Mouse (Mus musculus) cortical plate, adult 2 months (tissue): ENCODE data around the gene Slc47a2. TPM values are rescaled to one million over a fixed set of nuclear protein-coding genes. Genes with fewer than 3 reads are reported as not detected.

Experiments used
- H3K27ac ChIP-seq: fragments of 200-500 bp; 2 replicates; pipeline ENCODE4 v1.5.1; 2012; ENCODE audit warnings: low read length, control low read depth, inconsistent platforms; ENCODE audit not compliant: insufficient read depth
- H3K4me1 ChIP-seq: fragments of 200-500 bp; 2 replicates; pipeline ENCODE4 v1.6.1; 2011; ENCODE audit warnings: low read length; ENCODE audit not compliant: control insufficient read depth, insufficient read depth
- H3K4me3 ChIP-seq: fragments of 200-500 bp; 2 replicates; pipeline ENCODE4 v1.5.1; 2011; ENCODE audit warnings: mild to moderate bottlenecking, low read length, control low read depth; ENCODE audit not compliant: insufficient read depth
- CTCF ChIP-seq: fragments of 200-500 bp; IDR thresholded peaks from 2 replicates; pipeline ENCODE4 v1.5.1; 2011; ENCODE audit warnings: mild to moderate bottlenecking, control low read depth, low read length; ENCODE audit not compliant: insufficient read depth; ENCODE audit errors: extremely low read depth
- POLR2A ChIP-seq: fragments of 200-500 bp; IDR thresholded peaks from 2 replicates; pipeline ENCODE4 v1.6.1; 2011; ENCODE audit warnings: mild to moderate bottlenecking, low read length, control low read depth; ENCODE audit not compliant: insufficient read depth; ENCODE audit errors: extremely low read depth
- polyA plus RNA-seq: library from polyadenylated mRNA; depleted of rRNA; stranded (reverse); fragments of >200 nt; gene quantifications from 2 replicates; pipeline ENCODE4 v1.2.3, GENCODE M21; 2012; rRNA removed

The Slc47a2 gene
- polyA plus RNA-seq, 1 experiment: 0.23 TPM

DNA sequence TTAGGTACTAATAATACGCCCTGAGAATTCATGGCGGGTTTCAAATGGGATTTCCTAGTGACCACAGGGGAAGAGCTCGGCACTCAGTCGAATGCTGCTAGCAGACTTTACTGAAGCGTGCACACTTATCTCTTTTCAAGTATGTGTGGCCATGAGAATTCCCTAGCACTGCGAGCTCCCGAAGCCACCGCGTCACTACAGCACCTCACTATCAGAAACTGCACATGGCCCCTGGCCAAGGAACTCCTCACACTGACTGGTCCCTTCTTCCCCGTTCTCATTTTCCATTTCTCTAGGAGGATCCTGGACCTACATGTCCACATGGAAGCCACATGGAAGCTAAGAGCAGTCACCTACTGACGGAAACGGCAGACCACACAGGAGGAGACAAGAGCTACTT lies 89.9 kb downstream of the Slc47a2 start:
- no peak overlapping the region for H3K4me3 ChIP-seq
- H3K4me1 ChIP-seq: no peaks in the 10 kb centered on the region
- no peak overlapping the region for H3K27ac ChIP-seq
- TF ChIP-seq CTCF (no peak), POLR2A (no peak)

- TF ChIP-seq POLR2A: no peak
- no peak for TF ChIP-seq CTCF
- no peaks in the 10 kb centered on the region for H3K4me1 ChIP-seq
- no peak overlapping the region for H3K4me3 ChIP-seq
- H3K27ac ChIP-seq: no peak overlapping the region
These were observed 90.9 kb downstream of the Slc47a2 start for GRCm38 (mm10) chr11:61251741-61252140.

Other genes with a start within 250 kb of the Slc47a2 start
- gene Tnfrsf13b, start 216.1 kb downstream of the Slc47a2 start, polyA plus RNA-seq: 3.3 and 4.8 TPM in 2 replicates
- gene Usp22, start 167.8 kb downstream of the Slc47a2 start, polyA plus RNA-seq: 152 and 154 TPM in 2 replicates
- gene Aldh3a1, start 135.3 kb downstream of the Slc47a2 start, polyA plus RNA-seq: 1.7 and 2.3 TPM in 2 replicates
- gene Aldh3a2, start 75.4 kb downstream of the Slc47a2 start, polyA plus RNA-seq: 47.5 and 47.7 TPM in 2 replicates
- gene Slc47a1, start 35.5 kb upstream of the Slc47a2 start, polyA plus RNA-seq: 3.8 and 6.4 TPM in 2 replicates
- gene Rnf112, start 111.3 kb upstream of the Slc47a2 start, polyA plus RNA-seq: 453 and 528 TPM in 2 replicates
- 3.2 and 4.6 TPM in 2 replicates for gene Mfap4, start 142.6 kb upstream of the Slc47a2 start, polyA plus RNA-seq
- gene Mapk7, start 151.5 kb upstream of the Slc47a2 start, polyA plus RNA-seq: 32.2 and 36.7 TPM in 2 replicates
- gene B9d1, start 162.3 kb upstream of the Slc47a2 start, polyA plus RNA-seq: 50.0 and 50.2 TPM in 2 replicates
- gene Epn2, start 236.8 kb upstream of the Slc47a2 start, polyA plus RNA-seq: 107 and 108 TPM in 2 replicates